Mouse (Mus musculus) heart, postnatal 25 days (tissue): ENCODE results near the gene Ifnab. TPM values are rescaled to one million over a fixed set of nuclear protein-coding genes. Genes with fewer than 3 reads are reported as not detected.

Source experiments
- DNase-seq: peaks from one replicate; pipeline ENCODE4 v3.0.0; 2022; ENCODE audit warnings: low spot score
- intact Hi-C: fragments of 180-260 bp; cut with DNase I; formaldehyde crosslinking; loops from one replicate; pipeline ENCODE4 v1.15.1; 2025
- total RNA-seq, 2 experiments: library from RNA; stranded (reverse); gene quantifications; 2 replicates each; pipeline ENCODE4 v1.2.3; 2021

Gene Ifnab
- total RNA-seq, 2 experiments from 2014 or later: not detected

- DNase-seq: no peak
- intact Hi-C loops: loop anchor here (5.0 kb wide), 1 partner anchor 141 kb away; no protein-coding TSS in a partner anchor
Observed at GRCm38 (mm10) chr4:88681353-88681752, 9.8 kb downstream of the Ifnab start.

DNA sequence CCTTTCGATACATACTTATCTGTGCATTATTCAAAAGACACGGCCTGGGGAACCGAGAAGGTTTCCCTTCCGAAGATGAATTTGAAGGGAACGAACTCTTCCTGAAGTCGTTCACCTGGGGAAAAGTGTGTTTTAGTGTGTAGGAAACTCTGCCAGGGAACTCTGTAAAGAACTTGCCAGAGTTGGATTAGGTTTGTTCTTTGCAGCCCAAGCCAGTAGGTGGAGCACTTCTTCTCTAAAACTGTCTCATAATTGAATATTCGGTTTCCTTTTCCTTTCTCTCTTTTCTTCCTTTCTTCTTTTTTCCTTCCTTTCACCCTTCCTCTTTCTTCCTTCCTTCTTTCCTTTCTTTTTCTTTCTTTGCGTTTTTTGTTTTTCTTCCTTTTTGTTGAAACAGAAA, 10.8 kb downstream of the Ifnab start:
- intact Hi-C loops: loop anchor here (5.0 kb wide), 1 partner anchor 142 kb away; no protein-coding TSS in a partner anchor
- no peak for DNase-seq

GRCm38 (mm10) chr4:88676824-88677223, 14.3 kb downstream of the Ifnab start, which contains the start of gene Ifna16:
Gene Ifna16 (minus strand): TSS chr4:88676924.
- no peak for DNase-seq
- intact Hi-C loops: no loop called here

DNA sequence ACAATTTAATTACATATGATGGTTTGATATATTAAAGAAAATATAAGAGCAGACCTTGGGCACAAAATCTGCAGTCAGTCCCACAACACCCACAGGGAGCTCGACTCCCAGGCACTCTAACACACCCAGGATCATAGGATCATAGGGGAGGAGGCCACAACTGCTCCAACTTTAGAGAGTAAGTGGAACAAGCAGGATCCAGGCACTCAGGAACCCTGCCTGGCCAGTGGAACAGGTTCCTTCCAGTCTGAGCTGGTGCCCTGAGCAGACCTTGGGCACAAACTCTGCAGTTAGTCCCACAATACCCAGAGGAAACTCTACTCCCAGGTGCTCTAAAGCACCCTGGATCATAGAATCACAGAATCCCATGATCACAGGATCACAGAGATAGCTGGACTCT, 35.7 kb downstream of the Ifnab start:
- intact Hi-C loops: no loop called here

DNA sequence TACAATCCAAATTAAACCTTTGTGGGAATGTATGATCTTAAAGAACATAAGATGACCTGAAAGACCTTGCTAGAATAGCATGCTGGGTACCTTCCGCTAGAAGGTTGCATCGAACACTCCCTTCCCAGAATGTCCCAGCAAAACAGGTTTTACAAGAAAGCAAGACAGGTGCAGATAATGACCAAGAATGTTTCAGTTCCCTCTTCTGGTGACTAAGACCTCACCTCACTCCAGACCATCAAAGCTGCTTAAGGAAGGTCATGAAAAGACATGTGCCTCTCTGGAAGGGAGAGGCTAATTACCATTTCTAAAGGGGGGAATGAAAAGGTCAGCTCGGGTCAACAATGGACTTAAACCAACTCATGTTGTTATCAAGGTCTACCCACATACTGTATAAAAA, 37.5 kb downstream of the Ifnab start:
- DNase-seq: no peak
- intact Hi-C loops: no loop called here

More for the DNA sequence above, 35.7 kb downstream of the Ifnab start:
- DNase-seq: no peak

GRCm38 (mm10) chr4:88644359-88644758, 46.8 kb downstream of the Ifnab start, which contains the start of gene Ifna13:
Gene Ifna13 (minus strand): TSS chr4:88644459.
- intact Hi-C loops: no loop called here
- no peak for DNase-seq

DNA sequence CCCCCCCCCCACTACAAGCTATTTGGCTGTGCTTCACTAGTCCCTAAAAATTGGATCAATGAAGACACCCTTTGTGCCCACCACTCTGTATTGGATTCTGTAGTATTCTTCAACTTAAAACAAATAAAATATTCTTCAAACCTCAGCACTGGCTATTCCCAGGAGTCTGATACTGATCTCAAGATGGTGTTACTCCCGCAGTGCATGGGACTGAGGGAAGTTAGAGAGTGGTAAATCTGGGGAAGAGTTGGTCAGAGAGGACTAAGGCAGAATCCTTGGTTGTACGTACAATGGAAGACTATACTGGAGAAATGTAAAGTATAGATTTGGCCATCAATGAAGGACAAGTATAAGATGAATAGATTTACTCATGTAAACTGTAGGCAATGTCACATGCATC, 48.6 kb downstream of the Ifnab start:
- intact Hi-C loops: no loop called here
- no peak for DNase-seq

DNA sequence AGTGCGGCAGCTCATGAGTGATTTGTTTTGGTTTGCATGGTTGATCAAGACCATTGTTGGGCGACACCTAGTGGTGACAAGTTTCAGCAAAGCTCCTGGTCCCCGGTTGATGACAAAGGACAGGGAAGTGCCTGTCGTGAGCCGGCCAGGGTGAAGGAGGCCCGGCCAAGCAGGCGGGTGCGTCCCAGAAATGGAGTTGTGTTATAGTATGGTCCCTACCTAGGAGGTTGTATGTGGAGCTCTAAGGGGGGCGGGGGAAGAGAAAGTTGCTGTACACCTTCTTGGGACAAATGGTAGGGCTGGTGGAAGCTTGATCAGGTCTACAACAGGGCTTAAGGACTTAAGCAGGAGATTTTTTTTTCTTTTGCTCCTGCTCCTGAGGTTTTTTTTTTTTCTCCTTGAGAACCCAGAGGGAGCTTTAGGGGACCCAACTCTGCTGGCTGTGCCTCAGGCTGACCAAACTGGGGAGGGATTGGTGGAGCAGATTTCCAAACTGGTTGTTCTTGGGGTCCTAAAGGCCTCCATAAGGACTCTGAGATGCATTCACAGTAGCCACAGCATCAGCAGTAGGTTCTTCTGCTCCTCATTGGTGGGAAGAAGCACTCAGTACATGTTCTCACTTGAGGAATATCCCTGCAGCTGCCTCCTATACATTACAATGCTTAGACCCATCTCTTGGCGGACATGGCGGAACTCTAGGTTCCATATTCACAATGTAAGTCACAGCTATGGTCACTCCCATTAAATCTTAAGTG, 49.9 kb downstream of the Ifnab start:
- DNase-seq: peak; percentile 69
- intact Hi-C loops: loop anchor here (2.0 kb wide), 1 partner anchor 88 kb away; no protein-coding TSS in a partner anchor

DNA sequence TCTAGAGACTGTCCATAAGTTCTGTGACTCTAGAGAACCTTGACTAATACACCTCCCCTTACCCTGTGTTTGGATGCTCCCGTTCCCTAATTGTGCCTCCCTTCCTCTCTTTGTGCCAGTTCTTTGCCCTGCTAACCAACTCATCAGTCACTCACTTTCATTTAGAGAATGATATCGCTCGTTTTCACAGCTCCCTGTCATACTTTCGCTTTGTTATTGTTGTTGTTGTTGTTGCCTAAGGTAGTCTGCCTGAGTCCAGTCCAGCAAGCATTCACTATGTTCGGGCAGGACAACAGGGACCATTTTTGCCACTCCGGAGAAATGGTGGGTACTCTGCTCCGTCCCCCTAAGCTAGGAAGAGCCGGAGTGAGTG, 50.5 kb downstream of the Ifnab start:
- DNase-seq: no peak
- intact Hi-C loops: loop anchor here (2.0 kb wide), 1 partner anchor 88 kb away; no protein-coding TSS in a partner anchor

Other genes starting within 250 kb of the Ifnab start
- gene Ifnb1, start 168.6 kb downstream of the Ifnab start, total RNA-seq: not detected
- gene Ifna15, start 133.1 kb downstream of the Ifnab start, total RNA-seq: not detected
- not detected for gene Ifna14, start 119.6 kb downstream of the Ifnab start, total RNA-seq
- not detected for gene Ifna9, start 99.0 kb downstream of the Ifnab start, total RNA-seq
- not detected for gene Ifna12, start 88.0 kb downstream of the Ifnab start, total RNA-seq
- gene C87499, start 56.9 kb downstream of the Ifnab start, total RNA-seq: not detected
- gene Ifna13, start 46.9 kb downstream of the Ifnab start, total RNA-seq: not detected
- gene Ifna16, start 14.4 kb downstream of the Ifnab start, total RNA-seq: not detected
- not detected for gene Ifna2, start 7.4 kb downstream of the Ifnab start, total RNA-seq
- gene Gm26566, start 30.4 kb upstream of the Ifnab start, total RNA-seq: under 1 TPM; 0.50 to 0.57 TPM
- gene Klhl9, start 31.1 kb upstream of the Ifnab start, total RNA-seq: 10 to 100 TPM; 67.0 to 74.9 TPM
- gene Gm13271, start 63.5 kb upstream of the Ifnab start, total RNA-seq: not detected
- not detected for gene Gm13283, start 68.8 kb upstream of the Ifnab start, total RNA-seq
- gene Gm13290, start 82.5 kb upstream of the Ifnab start, total RNA-seq: not detected
- not detected for gene Gm13289, start 85.6 kb upstream of the Ifnab start, total RNA-seq
- gene Gm13272, start 88.5 kb upstream of the Ifnab start, total RNA-seq: not detected
- gene Ifnz, start 90.8 kb upstream of the Ifnab start, total RNA-seq: under 1 TPM in 1 of 2 experiments, not detected in 1; 0.18 TPM
- not detected for gene Gm13276, start 94.3 kb upstream of the Ifnab start, total RNA-seq
- not detected for gene Gm13277, start 97.3 kb upstream of the Ifnab start, total RNA-seq
- gene Gm13278, start 100.2 kb upstream of the Ifnab start, total RNA-seq: not detected
- not detected for gene Gm13275, start 103.1 kb upstream of the Ifnab start, total RNA-seq
- gene Gm13279, start 106.0 kb upstream of the Ifnab start, total RNA-seq: not detected
- under 1 TPM in 1 of 2 experiments, not detected in 1; 0.22 TPM for gene Gm13285, start 108.3 kb upstream of the Ifnab start, total RNA-seq
- gene Gm13287, start 111.9 kb upstream of the Ifnab start, total RNA-seq: not detected
- not detected for gene Gm13288, start 114.2 kb upstream of the Ifnab start, total RNA-seq
- not detected for gene Ifna7, start 124.9 kb upstream of the Ifnab start, total RNA-seq
- gene Ifna11, start 128.6 kb upstream of the Ifnab start, total RNA-seq: not detected
- gene Ifna6, start 136.1 kb upstream of the Ifnab start, total RNA-seq: not detected
- gene Ifna5, start 144.2 kb upstream of the Ifnab start, total RNA-seq: not detected
- gene Ifna4, start 150.5 kb upstream of the Ifnab start, total RNA-seq: not detected
- not detected for gene Ifna1, start 158.7 kb upstream of the Ifnab start, total RNA-seq
- not detected for gene Ifne, start 188.8 kb upstream of the Ifnab start, total RNA-seq